Mouse (Mus musculus) erythroid progenitor cell, adult 5-6 weeks (primary cell): ENCODE measurements around the gene Gm20741. TPM values are rescaled to one million over a fixed set of nuclear protein-coding genes. Genes with fewer than 3 reads are reported as not detected.

ENCODE experiments used
- ATAC-seq: replicated peaks from 2 replicates; pipeline ENCODE4 v1.8.0; 2016; ENCODE audit warnings: moderate number of reproducible peaks, mild to moderate bottlenecking, moderate TSS enrichment, inconsistent platforms; ENCODE audit not compliant: poor library complexity, low FRiP score, severe bottlenecking
- total RNA-seq, 2 experiments: library from RNA; stranded (forward) in 1 of 2; stranded (reverse) in 1 of 2; fragments of 150-400 nt in 1 of 2; fragments of 186-747, 209-891 nt in 1 of 2; gene quantifications; 2 replicates each; pipeline versions ENCODE4 v1.2.3 to v1.2.4; 2015 to 2017; ENCODE audit warnings: low replicate concordance in 2 of 2

Gene Gm20741
- total RNA-seq (2015; ENCODE audit: low replicate concordance) (not detected in 2 replicates), total RNA-seq (2017; ENCODE audit: low replicate concordance) (not detected in 2 replicates)

GRCm38 (mm10) chr16:88811827-88812226, at the start of gene Gm20741:
Gene Gm20741, minus strand, starts transcription at chr16:88812220.
- ATAC-seq: no peak

- ATAC-seq: no peak
Measured at GRCm38 (mm10) chr16:88851450-88851849, 39.4 kb upstream of the Gm20741 start.

GRCm38 (mm10) chr16:88848558-88848957, 36.5 kb upstream of the Gm20741 start:
- ATAC-seq: no peak

GRCm38 (mm10) chr16:88847363-88847762, 35.3 kb upstream of the Gm20741 start:
- ATAC-seq: no peak

- no peak for ATAC-seq
Measured at GRCm38 (mm10) chr16:88826978-88827377, 15.0 kb upstream of the Gm20741 start.

GRCm38 (mm10) chr16:88826095-88826652, 14.2 kb upstream of the Gm20741 start, which contains the start of gene Krtap14:
Gene Krtap14, minus strand, starts transcription at chr16:88826145.
- ATAC-seq: no peak

- ATAC-seq: no peak
Measured at GRCm38 (mm10) chr16:88823736-88824135, 11.7 kb upstream of the Gm20741 start.

- no peak for ATAC-seq
Measured at GRCm38 (mm10) chr16:88820066-88820465, 8.0 kb upstream of the Gm20741 start, which contains the start of gene Krtap15. Gene Krtap15, plus strand, starts transcription at chr16:88820215.

GRCm38 (mm10) chr16:88786786-88787185, 25.2 kb downstream of the Gm20741 start:
- ATAC-seq: no peak

- no peak for ATAC-seq
Measured at GRCm38 (mm10) chr16:88777596-88777995, 34.4 kb downstream of the Gm20741 start, which contains the start of gene Gm5965. Gene Gm5965, plus strand, starts transcription at chr16:88777896.

- no peak for ATAC-seq
Measured at GRCm38 (mm10) chr16:88774106-88774505, 37.9 kb downstream of the Gm20741 start, which contains the start of gene 2310057N15Rik. Gene 2310057N15Rik, minus strand, starts transcription at chr16:88774206.

Other genes starting within 250 kb of the Gm20741 start
- not detected in 2 replicates for gene Cldn8, start 249.0 kb downstream of the Gm20741 start, total RNA-seq (2015; ENCODE audit: low replicate concordance)
- not detected in 2 replicates for gene Cldn8, start 249.0 kb downstream of the Gm20741 start, total RNA-seq (2017; ENCODE audit: low replicate concordance)
- gene Krtap24-1, start 199.9 kb downstream of the Gm20741 start, total RNA-seq (2015; ENCODE audit: low replicate concordance): not detected in 2 replicates
- not detected in 2 replicates for gene Krtap24-1, start 199.9 kb downstream of the Gm20741 start, total RNA-seq (2017; ENCODE audit: low replicate concordance)
- gene 2310079G19Rik, start 184.6 kb downstream of the Gm20741 start, total RNA-seq (2015; ENCODE audit: low replicate concordance): not detected in 2 replicates
- not detected in 2 replicates for gene 2310079G19Rik, start 184.6 kb downstream of the Gm20741 start, total RNA-seq (2017; ENCODE audit: low replicate concordance)
- not detected in 2 replicates for gene Krtap26-1, start 164.4 kb downstream of the Gm20741 start, total RNA-seq (2015; ENCODE audit: low replicate concordance)
- not detected in 2 replicates for gene Krtap26-1, start 164.4 kb downstream of the Gm20741 start, total RNA-seq (2017; ENCODE audit: low replicate concordance)
- not detected in 2 replicates for gene Krtap27-1, start 140.5 kb downstream of the Gm20741 start, total RNA-seq (2015; ENCODE audit: low replicate concordance)
- not detected in 2 replicates for gene Krtap27-1, start 140.5 kb downstream of the Gm20741 start, total RNA-seq (2017; ENCODE audit: low replicate concordance)
- gene 2310061N02Rik, start 104.3 kb downstream of the Gm20741 start, total RNA-seq (2015; ENCODE audit: low replicate concordance): not detected in 2 replicates
- not detected in 2 replicates for gene 2310061N02Rik, start 104.3 kb downstream of the Gm20741 start, total RNA-seq (2017; ENCODE audit: low replicate concordance)
- gene Krtap13-1, start 83.4 kb downstream of the Gm20741 start, total RNA-seq (2015; ENCODE audit: low replicate concordance): not detected in 2 replicates
- not detected in 2 replicates for gene Krtap13-1, start 83.4 kb downstream of the Gm20741 start, total RNA-seq (2017; ENCODE audit: low replicate concordance)
- gene Krtap13, start 60.6 kb downstream of the Gm20741 start, total RNA-seq (2015; ENCODE audit: low replicate concordance): not detected in 2 replicates
- gene Krtap13, start 60.6 kb downstream of the Gm20741 start, total RNA-seq (2017; ENCODE audit: low replicate concordance): not detected in 2 replicates
- gene 2310034C09Rik, start 53.4 kb downstream of the Gm20741 start, total RNA-seq (2015; ENCODE audit: low replicate concordance): not detected in 2 replicates
- gene 2310034C09Rik, start 53.4 kb downstream of the Gm20741 start, total RNA-seq (2017; ENCODE audit: low replicate concordance): not detected in 2 replicates
- not detected in 2 replicates for gene 2310057N15Rik, start 38.0 kb downstream of the Gm20741 start, total RNA-seq (2015; ENCODE audit: low replicate concordance)
- gene 2310057N15Rik, start 38.0 kb downstream of the Gm20741 start, total RNA-seq (2017; ENCODE audit: low replicate concordance): not detected in 2 replicates
- gene Gm5965, start 34.3 kb downstream of the Gm20741 start, total RNA-seq (2015; ENCODE audit: low replicate concordance): not detected in 2 replicates
- gene Gm5965, start 34.3 kb downstream of the Gm20741 start, total RNA-seq (2017; ENCODE audit: low replicate concordance): not detected in 2 replicates
- not detected in 2 replicates for gene Krtap15, start 8.0 kb upstream of the Gm20741 start, total RNA-seq (2015; ENCODE audit: low replicate concordance)
- not detected in 2 replicates for gene Krtap15, start 8.0 kb upstream of the Gm20741 start, total RNA-seq (2017; ENCODE audit: low replicate concordance)
- gene Krtap14, start 13.9 kb upstream of the Gm20741 start, total RNA-seq (2015; ENCODE audit: low replicate concordance): not detected in 2 replicates
- not detected in 2 replicates for gene Krtap14, start 13.9 kb upstream of the Gm20741 start, total RNA-seq (2017; ENCODE audit: low replicate concordance)
- gene Krtap19-1, start 57.2 kb upstream of the Gm20741 start, total RNA-seq (2015; ENCODE audit: low replicate concordance): not detected in 2 replicates
- not detected in 2 replicates for gene Krtap19-1, start 57.2 kb upstream of the Gm20741 start, total RNA-seq (2017; ENCODE audit: low replicate concordance)
- not detected in 2 replicates for gene Krtap19-2, start 62.0 kb upstream of the Gm20741 start, total RNA-seq (2015; ENCODE audit: low replicate concordance)
- gene Krtap19-2, start 62.0 kb upstream of the Gm20741 start, total RNA-seq (2017; ENCODE audit: low replicate concordance): not detected in 2 replicates
- gene Krtap19-3, start 65.8 kb upstream of the Gm20741 start, total RNA-seq (2015; ENCODE audit: low replicate concordance): not detected in 2 replicates
- gene Krtap19-3, start 65.8 kb upstream of the Gm20741 start, total RNA-seq (2017; ENCODE audit: low replicate concordance): not detected in 2 replicates
- not detected in 2 replicates for gene Krtap19-4, start 72.9 kb upstream of the Gm20741 start, total RNA-seq (2015; ENCODE audit: low replicate concordance)
- not detected in 2 replicates for gene Krtap19-4, start 72.9 kb upstream of the Gm20741 start, total RNA-seq (2017; ENCODE audit: low replicate concordance)
- gene Krtap19-5, start 84.2 kb upstream of the Gm20741 start, total RNA-seq (2015; ENCODE audit: low replicate concordance): not detected in 2 replicates
- gene Krtap19-5, start 84.2 kb upstream of the Gm20741 start, total RNA-seq (2017; ENCODE audit: low replicate concordance): not detected in 2 replicates
- not detected in 2 replicates for gene Krtap19-9b, start 120.0 kb upstream of the Gm20741 start, total RNA-seq (2015; ENCODE audit: low replicate concordance)
- gene Krtap19-9b, start 120.0 kb upstream of the Gm20741 start, total RNA-seq (2017; ENCODE audit: low replicate concordance): not detected in 2 replicates
- gene Krtap16-3, start 150.7 kb upstream of the Gm20741 start, total RNA-seq (2015; ENCODE audit: low replicate concordance): not detected in 2 replicates
- not detected in 2 replicates for gene Krtap16-3, start 150.7 kb upstream of the Gm20741 start, total RNA-seq (2017; ENCODE audit: low replicate concordance)
- not detected in 2 replicates for gene Krtap22-2, start 198.5 kb upstream of the Gm20741 start, total RNA-seq (2015; ENCODE audit: low replicate concordance)
- gene Krtap22-2, start 198.5 kb upstream of the Gm20741 start, total RNA-seq (2017; ENCODE audit: low replicate concordance): not detected in 2 replicates
- gene Gm10229, start 203.1 kb upstream of the Gm20741 start, total RNA-seq (2015; ENCODE audit: low replicate concordance): not detected in 2 replicates
- gene Gm10229, start 203.1 kb upstream of the Gm20741 start, total RNA-seq (2017; ENCODE audit: low replicate concordance): not detected in 2 replicates
- gene Krtap6-1, start 219.5 kb upstream of the Gm20741 start, total RNA-seq (2015; ENCODE audit: low replicate concordance): not detected in 2 replicates
- gene Krtap6-1, start 219.5 kb upstream of the Gm20741 start, total RNA-seq (2017; ENCODE audit: low replicate concordance): not detected in 2 replicates
- not detected in 2 replicates for gene Gm10228, start 229.3 kb upstream of the Gm20741 start, total RNA-seq (2015; ENCODE audit: low replicate concordance)
- not detected in 2 replicates for gene Gm10228, start 229.3 kb upstream of the Gm20741 start, total RNA-seq (2017; ENCODE audit: low replicate concordance)
- gene Krtap6-5, start 235.7 kb upstream of the Gm20741 start, total RNA-seq (2015; ENCODE audit: low replicate concordance): not detected in 2 replicates
- gene Krtap6-5, start 235.7 kb upstream of the Gm20741 start, total RNA-seq (2017; ENCODE audit: low replicate concordance): not detected in 2 replicates